Mouse (Mus musculus) olfactory bulb, adult 2 months (tissue): ENCODE data around the gene Nisch.

Experiments used
- CTCF ChIP-seq: fragments of 200-500 bp; IDR thresholded peaks from 2 replicates; pipeline ENCODE4 v1.5.1; 2012; ENCODE audit warnings: low read depth, mild to moderate bottlenecking, low read length, moderate library complexity; ENCODE audit not compliant: insufficient read depth
- POLR2A ChIP-seq: fragments of 200-500 bp; IDR thresholded peaks from 2 replicates; pipeline ENCODE4 v1.6.1; 2012; ENCODE audit warnings: mild to moderate bottlenecking, low read depth, low read length, moderate library complexity; ENCODE audit not compliant: insufficient read depth

GRCm38 (mm10) chr14:31182786-31183290, 33.9 kb downstream of the Nisch start:
- TF ChIP-seq CTCF (no peak), POLR2A (no peak)
